Comparison of ENCODE assay signal across 26 mouse cellular contexts in genomic region chr14:119585069-119585468, GRCm38 (mm10).
"Had no signal": no experiment of that assay in that cellular context is flagged by ENCODE, and none has a peak within 500 bp of the region (broad histone marks: within the 10 kb centered on the region; RNA-seq: fewer than 3 reads in every experiment).

No protein-coding gene starts in this region.

- H3K27ac ChIP-seq: heart, adult 2 months; heart, embryonic 13.5 days; heart, embryonic 15.5 days; hindbrain, embryonic 13.5 days; hindbrain, embryonic 15.5 days; hindbrain, postnatal 0 days; kidney, embryonic 15.5 days; kidney, postnatal 0 days; limb, embryonic 13.5 days; limb, embryonic 15.5 days; liver, embryonic 12.5 days; liver, embryonic 14.5 days had no signal

- H3K9ac ChIP-seq: heart, embryonic 13.5 days; heart, embryonic 15.5 days; hindbrain, embryonic 13.5 days; hindbrain, embryonic 15.5 days; kidney, embryonic 15.5 days; limb, embryonic 13.5 days; limb, embryonic 15.5 days; liver, embryonic 12.5 days; liver, embryonic 14.5 days had no signal

- H3K9me3 ChIP-seq: heart, embryonic 13.5 days; heart, embryonic 15.5 days; hindbrain, embryonic 13.5 days; hindbrain, embryonic 15.5 days; kidney, embryonic 15.5 days; limb, embryonic 13.5 days; limb, embryonic 15.5 days; liver, embryonic 12.5 days had no signal

- H3K4me3 ChIP-seq: heart, adult 2 months; heart, embryonic 13.5 days; heart, embryonic 15.5 days; hindbrain, embryonic 13.5 days; hindbrain, embryonic 15.5 days; kidney, embryonic 15.5 days; limb, embryonic 13.5 days; limb, embryonic 15.5 days; liver, embryonic 12.5 days had no signal

- H3K27me3 ChIP-seq: heart, embryonic 13.5 days; heart, embryonic 15.5 days; hindbrain, embryonic 13.5 days; hindbrain, embryonic 15.5 days; kidney, embryonic 15.5 days; limb, embryonic 15.5 days; liver, embryonic 12.5 days had no signal

- H3K4me1 ChIP-seq: heart, embryonic 15.5 days; liver, embryonic 12.5 days had no signal

- H3K36me3 ChIP-seq: heart, embryonic 13.5 days; heart, embryonic 15.5 days; hindbrain, embryonic 13.5 days; hindbrain, embryonic 15.5 days; kidney, embryonic 15.5 days; limb, embryonic 13.5 days; limb, embryonic 15.5 days; liver, embryonic 12.5 days had no signal

- ATAC-seq: hindbrain, postnatal 0 days; intestine, embryonic 16.5 days; liver, embryonic 12.5 days had no signal

- DNase-seq: gastrocnemius, postnatal 14 days; gastrocnemius, postnatal 36 days; heart, adult 11 months; heart, adult 2 months; heart, postnatal 14 days; heart, postnatal 36 days; kidney, adult 11 months; kidney, adult 2 months; kidney, adult 9 months; kidney, postnatal 14 days; kidney, postnatal 36 days; layer of hippocampus, adult 9-11 months; layer of hippocampus, postnatal 36 days; left cerebral cortex, postnatal 4 days had no signal
